Mouse (Mus musculus) layer of hippocampus, adult 6 months (tissue): ENCODE measurements around the gene Dmrtc1a. TPM values are rescaled to one million over a fixed set of nuclear protein-coding genes. Genes with fewer than 3 reads are reported as not detected.

ENCODE experiments used
- long read RNA-seq, 2 experiments: library from polyadenylated mRNA; unstranded; transcript quantifications; one replicate each; pipeline ENCODE4 v2.0.0; 2019 to 2020
- polyA plus RNA-seq: library from polyadenylated mRNA; unstranded; fragments of <200 nt; fragmentation: Nextera tagmentation; gene quantifications from 2 replicates; pipeline ENCODE4 v1.2.3, GENCODE M21; 2021

Gene Dmrtc1a
- 9.0 and 10.1 TPM in 2 replicates for polyA plus RNA-seq
- long read RNA-seq, experiment 1, partial matches to known transcripts: 1 of 20 reads
- long read RNA-seq, experiment 1, other reads (novel, unspliced or antisense): 19 of 20 reads
- long read RNA-seq, experiment 2, partial matches to known transcripts: 1 of 32 reads
- long read RNA-seq, experiment 2, other reads (novel, unspliced or antisense): 31 of 32 reads

DNA sequence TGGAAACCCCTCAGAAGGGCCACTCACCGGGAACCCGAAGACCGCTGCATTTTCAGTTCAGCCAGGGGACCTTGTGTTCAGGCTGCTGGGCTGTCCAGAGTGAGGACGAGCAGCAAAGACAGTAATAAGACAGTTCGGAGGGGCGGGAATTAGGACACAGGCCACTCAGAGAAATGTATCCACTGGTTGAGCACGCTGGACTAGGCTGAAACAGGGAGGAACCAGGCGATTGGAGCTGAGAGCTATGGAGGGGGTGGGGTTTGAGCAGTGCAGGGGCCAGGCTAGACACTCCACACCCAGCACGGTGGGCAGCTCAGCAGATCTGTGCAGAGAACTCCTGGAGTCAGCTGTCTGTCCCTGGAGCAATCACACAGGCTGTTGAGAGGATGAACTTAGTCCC lies at the start of gene Dmrtc1a, which contains the start of gene 1700011M02Rik:
Gene Dmrtc1a, minus strand, starts transcription at position 101 of the 400 bp plus-strand sequence.
Gene 1700011M02Rik, plus strand, starts transcription at position 319 of the 400 bp plus-strand sequence.

DNA sequence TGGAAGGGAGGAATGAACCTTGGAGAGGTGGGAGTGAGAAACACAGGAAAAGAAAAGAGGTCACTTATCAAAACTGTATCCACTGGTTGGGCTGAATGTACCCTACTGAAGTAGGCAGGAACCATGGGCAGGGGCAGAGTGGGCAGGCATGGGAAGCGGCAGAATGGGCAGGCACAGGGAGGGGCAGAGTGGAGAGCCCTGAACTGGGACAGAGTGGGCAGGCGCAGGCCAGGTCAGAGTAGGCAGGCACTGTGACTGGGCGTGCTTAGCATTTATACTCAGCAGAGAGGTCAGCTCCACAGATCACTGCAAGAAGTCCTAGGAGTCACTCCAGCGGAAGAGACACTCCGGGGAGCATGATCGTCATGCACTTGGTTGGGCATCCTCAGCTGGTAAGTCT lies 19.6 kb upstream of the Dmrtc1a start, which contains the start of gene 1700018G05Rik:
Gene 1700018G05Rik, plus strand, starts transcription at position 301 of the 400 bp plus-strand sequence.

DNA sequence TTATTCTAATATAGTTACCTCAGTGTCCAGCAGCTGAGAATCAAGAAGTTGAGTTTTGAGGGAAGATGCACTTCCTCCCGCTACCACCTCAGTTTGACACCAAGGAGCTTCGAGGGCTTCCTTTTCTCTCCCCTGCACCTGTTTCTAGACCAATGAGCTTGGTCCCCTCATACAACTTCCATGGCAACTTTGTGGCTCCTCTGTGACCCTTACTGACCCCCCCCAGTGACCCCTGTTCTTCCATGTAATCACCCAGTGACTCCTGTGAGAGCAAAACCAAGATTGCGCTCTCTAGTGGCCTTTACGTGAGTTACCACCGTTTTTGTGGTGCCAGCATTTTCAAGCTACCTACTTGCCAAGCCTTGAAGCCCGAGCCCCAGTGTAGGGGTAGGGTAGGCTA lies 40.6 kb downstream of the Dmrtc1a start, which contains the start of gene 1700031F05Rik:
Gene 1700031F05Rik, minus strand, starts transcription at position 101 of the 400 bp plus-strand sequence.

DNA sequence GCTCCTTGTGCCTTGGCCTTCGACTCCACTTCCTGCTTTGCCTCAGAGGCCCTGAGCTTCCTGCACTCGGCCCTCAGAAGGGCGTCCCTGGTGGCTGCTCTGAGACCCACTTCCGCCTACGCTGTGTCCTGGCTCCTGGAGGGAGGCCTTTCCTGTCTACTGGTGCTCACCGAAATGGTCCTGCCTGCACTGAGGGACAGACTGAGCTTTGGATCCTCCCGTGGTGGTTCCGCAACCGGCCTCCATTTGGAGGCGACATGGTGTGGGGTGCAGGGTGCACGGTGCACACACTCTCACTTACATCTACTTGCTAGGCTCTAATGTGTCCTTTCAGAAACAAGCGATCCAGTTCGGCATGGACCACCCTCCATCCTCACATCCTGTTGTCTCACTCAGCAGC lies 54.0 kb downstream of the Dmrtc1a start, which contains the start of gene Dmrtc1c2:
Gene Dmrtc1c2, minus strand, starts transcription at position 101 of the 400 bp plus-strand sequence.

Other genes starting within 250 kb of the Dmrtc1a start
- gene Gm3880, start 221.7 kb downstream of the Dmrtc1a start, polyA plus RNA-seq: not detected in 2 replicates
- gene Gm9112, start 201.1 kb downstream of the Dmrtc1a start, polyA plus RNA-seq: not detected in 2 replicates
- not detected in 2 replicates for gene Dmrtc1b, start 200.8 kb downstream of the Dmrtc1a start, polyA plus RNA-seq
- not detected in 2 replicates for gene Dmrtc1c1, start 105.7 kb downstream of the Dmrtc1a start, polyA plus RNA-seq
- gene Dmrtc1c2, start 54.1 kb downstream of the Dmrtc1a start, polyA plus RNA-seq: not detected in 2 replicates
- gene 1700031F05Rik, start 40.7 kb downstream of the Dmrtc1a start, polyA plus RNA-seq: not detected in 2 replicates
- gene 1700011M02Rik, start 218 bp upstream of the Dmrtc1a start, polyA plus RNA-seq: not detected in 2 replicates
- not detected in 2 replicates for gene 1700018G05Rik, start 19.7 kb upstream of the Dmrtc1a start, polyA plus RNA-seq